Mouse (Mus musculus) spleen, postnatal 14 days (tissue): ENCODE measurements around the gene Bcorl1.
"Not testable (repeated sequence)": the region's sequence is repeated elsewhere in the genome, so short reads cannot be mapped to it uniquely, and the experiment has no call there.

Experiments
- DNase-seq, 2 experiments: peaks; one replicate each; pipeline ENCODE4 v3.0.0; 2021 to 2022; ENCODE audit warnings: low spot score in 2 of 2

Bcorl1 gene

DNA sequence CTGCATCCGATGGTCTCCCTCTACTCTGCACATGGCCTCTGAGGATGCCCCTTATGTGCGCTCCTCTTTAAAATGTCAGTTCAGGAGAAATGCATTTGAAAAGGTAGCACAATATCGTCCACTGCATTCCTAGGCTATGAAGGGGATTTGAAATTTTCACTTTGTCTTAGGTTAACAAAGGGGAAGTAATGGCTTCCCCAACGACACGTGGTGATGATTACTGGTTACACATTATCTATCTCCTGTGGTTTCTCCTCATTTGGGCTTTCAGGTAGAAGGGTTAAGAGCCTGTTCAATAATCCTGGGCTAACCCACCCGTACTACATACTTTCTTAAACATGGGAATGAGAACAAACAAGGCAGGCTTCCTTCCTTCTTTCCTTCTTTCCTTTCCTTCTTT lies 48.2 kb downstream of the Bcorl1 start:
- DNase-seq: no peak

DNA sequence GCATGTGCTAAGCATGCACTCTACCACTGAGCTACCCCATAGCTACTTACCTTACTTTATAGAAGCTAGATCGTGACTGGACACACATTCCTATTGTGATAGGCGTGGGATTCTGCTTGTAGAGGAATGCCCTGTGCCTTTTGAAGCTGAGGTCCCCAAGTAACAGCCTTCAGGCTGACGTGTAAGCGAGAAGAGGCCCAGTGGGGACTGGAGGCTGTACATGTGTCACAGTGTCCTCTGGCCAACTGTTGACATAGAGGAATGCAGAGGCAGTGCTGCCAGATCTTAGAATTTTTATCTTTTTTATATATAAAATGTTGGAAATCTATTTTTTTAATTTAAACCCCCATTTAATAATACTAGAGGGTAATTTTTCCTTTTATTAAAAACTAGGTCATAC lies 58.8 kb downstream of the Bcorl1 start:
- DNase-seq: no peak

DNA sequence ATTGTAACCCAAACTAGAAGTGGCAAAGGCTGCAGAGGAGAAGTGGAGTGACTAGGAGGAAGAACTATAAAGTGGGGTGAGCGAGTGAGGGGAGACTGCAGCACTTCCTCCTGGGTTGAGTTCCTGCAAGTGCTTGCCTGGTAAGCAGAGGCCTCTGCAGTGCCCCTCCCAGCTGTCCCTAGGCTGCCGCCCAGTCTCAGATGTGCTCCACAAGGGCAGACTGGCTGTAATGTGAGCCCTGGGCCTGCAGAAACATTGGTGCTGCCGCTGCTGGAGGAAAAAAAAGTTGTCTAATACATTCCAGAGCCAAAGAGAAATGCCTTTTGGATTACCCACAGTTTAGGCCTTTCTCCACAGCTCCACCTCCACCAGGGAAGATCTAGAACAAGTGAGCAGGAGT lies 64.0 kb downstream of the Bcorl1 start:
- no peak for DNase-seq

- peak; percentile 80 to 88 for DNase-seq
These were observed 68.6 kb downstream of the Bcorl1 start for GRCm38 (mm10) chrX:48409611-48410387.

GRCm38 (mm10) chrX:48410388-48410776 lies 69.2 kb downstream of the Bcorl1 start:
- no peak for DNase-seq

- no peak for DNase-seq
These were observed 71.5 kb downstream of the Bcorl1 start for GRCm38 (mm10) chrX:48412629-48413028.

DNA sequence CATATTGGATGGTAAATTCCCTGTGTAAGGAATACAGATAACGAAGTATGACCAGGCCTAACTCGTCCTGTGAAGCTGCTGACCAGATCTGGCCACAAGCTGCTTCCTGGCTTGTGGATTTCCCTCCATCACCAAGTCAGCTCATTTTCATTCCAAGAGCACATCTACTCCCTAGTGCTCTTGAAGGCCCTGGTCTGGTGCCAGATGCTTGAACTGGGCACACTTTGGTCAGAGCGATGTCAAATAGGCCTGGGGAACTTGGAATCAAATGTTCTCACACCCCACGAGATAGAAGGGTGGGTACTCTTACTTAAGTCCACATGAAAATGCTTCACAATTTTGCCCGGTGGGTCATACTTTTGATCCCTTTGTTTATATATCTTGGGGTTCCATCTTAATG lies 73.1 kb downstream of the Bcorl1 start:
- no peak for DNase-seq

- DNase-seq: no peak
These were observed 77.3 kb downstream of the Bcorl1 start for GRCm38 (mm10) chrX:48418417-48418816.

DNA sequence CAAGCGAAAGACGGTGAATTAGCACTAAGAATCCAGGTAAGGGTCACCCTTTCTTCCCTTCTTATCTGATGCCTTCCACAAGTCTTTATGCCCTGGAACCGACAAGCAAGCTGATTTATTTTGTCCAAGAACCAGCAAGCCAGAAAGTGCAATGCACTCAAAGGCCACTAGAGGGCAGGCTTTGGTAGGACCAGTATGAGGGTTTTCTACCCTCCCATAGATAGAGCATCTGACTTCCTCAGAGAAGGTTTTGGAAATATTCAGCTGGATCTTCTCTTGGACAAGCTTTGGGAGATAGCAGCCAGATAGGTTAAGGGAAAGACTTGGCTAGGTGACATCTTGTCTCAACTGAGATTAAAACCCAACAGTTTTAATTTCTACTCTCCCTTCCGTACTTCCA lies 81.8 kb downstream of the Bcorl1 start:
- peak; percentile 33 to 64 for DNase-seq

DNA sequence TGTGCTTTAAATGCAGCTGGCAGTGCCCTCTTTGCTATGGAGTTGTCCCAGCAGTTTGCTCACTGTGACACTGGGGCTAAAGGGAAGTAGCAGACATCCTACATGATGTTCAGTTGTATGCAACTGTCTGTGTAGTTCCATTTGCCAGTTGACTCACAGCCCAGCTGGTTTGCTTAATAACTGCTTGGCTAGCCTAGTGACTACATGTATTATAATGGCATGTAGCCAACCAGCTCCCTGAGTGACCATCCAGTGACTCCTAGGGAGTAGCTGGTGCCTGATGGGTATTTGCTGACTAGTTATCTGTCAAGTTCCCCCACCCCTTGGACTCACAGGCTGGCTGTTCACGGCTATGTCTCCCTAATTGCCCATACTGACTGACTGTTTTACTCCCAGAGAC lies 82.5 kb downstream of the Bcorl1 start:
- no peak for DNase-seq

DNA sequence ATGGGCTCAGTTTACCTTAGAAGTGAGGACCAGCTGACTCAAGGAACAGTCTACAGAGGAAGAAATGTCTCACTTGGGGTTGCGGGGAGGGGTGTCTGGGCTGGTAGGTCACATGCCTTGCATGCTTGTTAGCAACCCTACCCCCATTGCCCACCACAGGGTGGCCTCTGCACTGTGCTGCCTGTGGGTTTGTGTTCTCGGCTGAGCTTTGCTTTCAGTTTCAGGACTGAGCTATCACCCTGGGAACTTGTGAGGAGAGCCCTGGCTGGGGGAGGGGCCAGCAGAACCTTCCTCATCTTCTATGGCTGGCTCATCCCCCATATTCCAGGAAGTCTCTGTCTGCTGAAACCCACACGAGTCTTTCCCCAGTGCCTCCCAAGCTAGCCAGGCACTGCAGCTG lies 83.4 kb downstream of the Bcorl1 start:
- DNase-seq: peak in 1 of 2 experiments; percentile 34

DNA sequence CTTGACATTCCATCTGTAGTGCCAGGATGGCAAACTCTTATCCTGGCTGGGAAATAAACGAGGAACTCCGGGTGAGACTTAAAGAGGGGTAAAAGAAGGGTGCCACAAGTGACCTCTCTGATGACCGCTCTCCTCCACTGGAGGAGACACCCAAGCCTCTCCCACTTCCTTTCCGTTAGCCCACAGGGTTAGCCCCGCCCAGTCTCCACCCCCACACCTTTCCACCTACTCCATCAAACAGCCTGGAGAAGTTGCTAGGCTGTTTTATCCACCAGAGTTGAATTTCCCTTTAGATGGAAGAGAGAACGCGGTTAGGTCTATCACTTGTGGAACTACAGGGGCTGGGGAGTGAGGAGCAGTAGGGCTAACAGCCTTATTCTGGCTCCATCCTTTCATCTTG lies 84.1 kb downstream of the Bcorl1 start:
- DNase-seq: no peak

- DNase-seq: no peak
These were observed 87.1 kb downstream of the Bcorl1 start for GRCm38 (mm10) chrX:48428241-48428640.

DNA sequence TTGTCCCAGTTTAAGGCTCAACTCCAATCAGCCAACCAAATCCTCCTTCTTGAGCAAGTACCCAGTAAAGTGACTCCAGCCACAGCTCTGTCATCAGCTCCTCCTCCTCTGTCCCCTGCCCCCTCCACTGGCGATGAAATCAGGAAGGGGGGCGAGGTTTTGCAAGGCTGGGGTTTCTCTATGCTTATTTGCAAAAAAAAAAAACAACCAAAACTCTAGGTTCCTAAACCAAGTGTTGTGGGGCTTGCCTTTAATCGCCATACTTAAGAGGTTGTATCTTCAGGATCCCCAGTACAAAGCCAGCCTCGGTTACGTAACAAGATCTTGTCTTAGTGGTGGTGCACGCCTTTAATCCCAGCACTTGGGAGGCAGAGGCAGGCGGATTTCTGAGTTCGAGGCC lies 87.5 kb downstream of the Bcorl1 start:
- DNase-seq: no peak

GRCm38 (mm10) chrX:48429100-48429499 lies 87.9 kb downstream of the Bcorl1 start:
- no peak for DNase-seq

- DNase-seq: no peak
These were observed 88.4 kb downstream of the Bcorl1 start for GRCm38 (mm10) chrX:48429538-48429937.

- DNase-seq: no peak
These were observed 91.7 kb downstream of the Bcorl1 start for GRCm38 (mm10) chrX:48432599-48433526.

DNA sequence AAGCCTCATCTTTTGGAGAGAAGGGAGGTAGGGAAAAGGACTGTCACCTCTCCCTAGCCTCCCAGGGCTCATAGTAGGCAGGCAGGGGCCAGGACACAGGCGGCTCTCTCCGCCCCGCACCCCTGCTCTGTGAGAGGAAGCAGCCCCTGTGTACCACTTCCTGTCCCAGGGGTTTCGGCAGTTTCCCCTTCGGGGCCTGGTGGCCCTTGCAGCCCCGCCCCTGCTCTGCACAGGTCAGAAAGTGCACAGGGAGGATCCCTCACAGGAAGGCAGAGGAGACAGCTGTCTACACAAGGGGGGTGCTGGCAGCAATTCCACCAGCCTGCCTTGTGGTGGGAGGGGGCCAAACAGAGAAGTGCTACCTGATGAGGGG lies 92.4 kb downstream of the Bcorl1 start:
- DNase-seq: peak; percentile 52 to 60

GRCm38 (mm10) chrX:48434251-48434650 lies 93.1 kb downstream of the Bcorl1 start:
- no peak for DNase-seq

- no peak for DNase-seq
These were observed 94.3 kb downstream of the Bcorl1 start for GRCm38 (mm10) chrX:48435477-48435900.

- not testable (repeated sequence) for DNase-seq
These were observed 94.9 kb downstream of the Bcorl1 start for GRCm38 (mm10) chrX:48436082-48436481.

- DNase-seq: no peak
These were observed 97.9 kb downstream of the Bcorl1 start for GRCm38 (mm10) chrX:48439036-48439435.

DNA sequence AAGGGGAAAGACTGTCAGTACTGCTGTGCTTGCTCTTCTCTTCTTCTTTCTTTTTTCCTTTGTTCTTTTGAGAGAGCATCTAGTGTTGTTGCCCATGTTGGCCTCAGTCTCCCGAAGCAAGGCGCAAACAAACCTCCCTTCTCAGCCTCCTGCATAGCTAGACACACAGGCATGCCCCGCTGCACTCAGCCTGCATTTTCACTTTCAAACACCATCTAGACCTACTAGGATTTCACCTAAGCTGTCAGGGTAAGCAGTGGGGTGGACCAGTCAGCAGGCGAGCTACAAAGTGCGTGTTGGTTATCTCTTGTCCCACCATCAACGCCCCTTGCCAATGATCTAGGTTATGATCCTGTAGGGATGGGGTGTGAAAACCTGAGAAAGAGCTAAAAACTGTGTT lies 100.4 kb downstream of the Bcorl1 start:
- no peak for DNase-seq
